Mouse (Mus musculus) bone marrow macrophage, adult 2 months (primary cell): ENCODE measurements at regions not wholly inside any gene's neighbourhood (a gene's known extent, or its start where the extent isn't known, plus 50 kb on each side); places are given as distances from the start of the nearest gene placed in this dataset.

Experiments used
- CTCF ChIP-seq: IDR thresholded peaks from 2 replicates; pipeline ENCODE4 v1.5.1; 2012; ENCODE audit warnings: low read depth, mild to moderate bottlenecking, low read length, moderate library complexity
- POLR2A ChIP-seq: IDR thresholded peaks from 2 replicates; pipeline ENCODE4 v1.6.1; 2012; ENCODE audit warnings: mild to moderate bottlenecking, low read depth, low read length, borderline replicate concordance

- TF ChIP-seq CTCF, result no peak
- no peak for TF ChIP-seq POLR2A
Measured at GRCm38 (mm10) chr2:61247956-61248355, 285.0 kb upstream of the Rbms1 start.
